Mouse (Mus musculus) cortical plate, adult 2 months (tissue): ENCODE results near the gene Anks1. TPM values are rescaled to one million over a fixed set of nuclear protein-coding genes. Genes with fewer than 3 reads are reported as not detected.
A peak's percentile ranks its signal among the peaks of the same experiment; 100 is the strongest.

Experiments
- H3K27ac ChIP-seq: fragments of 200-500 bp; 2 replicates; pipeline ENCODE4 v1.5.1; 2012; ENCODE audit warnings: low read length, control low read depth, inconsistent platforms; ENCODE audit not compliant: insufficient read depth
- H3K4me1 ChIP-seq: fragments of 200-500 bp; 2 replicates; pipeline ENCODE4 v1.6.1; 2011; ENCODE audit warnings: low read length; ENCODE audit not compliant: control insufficient read depth, insufficient read depth
- H3K4me3 ChIP-seq: fragments of 200-500 bp; 2 replicates; pipeline ENCODE4 v1.5.1; 2011; ENCODE audit warnings: mild to moderate bottlenecking, low read length, control low read depth; ENCODE audit not compliant: insufficient read depth
- CTCF ChIP-seq: fragments of 200-500 bp; IDR thresholded peaks from 2 replicates; pipeline ENCODE4 v1.5.1; 2011; ENCODE audit warnings: mild to moderate bottlenecking, control low read depth, low read length; ENCODE audit not compliant: insufficient read depth; ENCODE audit errors: extremely low read depth
- POLR2A ChIP-seq: fragments of 200-500 bp; IDR thresholded peaks from 2 replicates; pipeline ENCODE4 v1.6.1; 2011; ENCODE audit warnings: mild to moderate bottlenecking, low read length, control low read depth; ENCODE audit not compliant: insufficient read depth; ENCODE audit errors: extremely low read depth
- polyA plus RNA-seq: library from polyadenylated mRNA; depleted of rRNA; stranded (reverse); fragments of >200 nt; gene quantifications from 2 replicates; pipeline ENCODE4 v1.2.3, GENCODE M21; 2012

Gene Anks1
- polyA plus RNA-seq, 1 experiment, result 39.8 TPM

- H3K4me1 ChIP-seq, result no peaks in the 10 kb centered on the region
- H3K4me3 ChIP-seq, result no peak overlapping the region
- H3K27ac ChIP-seq, result no peak overlapping the region
- TF ChIP-seq CTCF (no peak), POLR2A (no peak)
Measured at GRCm38 (mm10) chr17:27886499-27887210, 22.5 kb upstream of the Anks1 start.

DNA sequence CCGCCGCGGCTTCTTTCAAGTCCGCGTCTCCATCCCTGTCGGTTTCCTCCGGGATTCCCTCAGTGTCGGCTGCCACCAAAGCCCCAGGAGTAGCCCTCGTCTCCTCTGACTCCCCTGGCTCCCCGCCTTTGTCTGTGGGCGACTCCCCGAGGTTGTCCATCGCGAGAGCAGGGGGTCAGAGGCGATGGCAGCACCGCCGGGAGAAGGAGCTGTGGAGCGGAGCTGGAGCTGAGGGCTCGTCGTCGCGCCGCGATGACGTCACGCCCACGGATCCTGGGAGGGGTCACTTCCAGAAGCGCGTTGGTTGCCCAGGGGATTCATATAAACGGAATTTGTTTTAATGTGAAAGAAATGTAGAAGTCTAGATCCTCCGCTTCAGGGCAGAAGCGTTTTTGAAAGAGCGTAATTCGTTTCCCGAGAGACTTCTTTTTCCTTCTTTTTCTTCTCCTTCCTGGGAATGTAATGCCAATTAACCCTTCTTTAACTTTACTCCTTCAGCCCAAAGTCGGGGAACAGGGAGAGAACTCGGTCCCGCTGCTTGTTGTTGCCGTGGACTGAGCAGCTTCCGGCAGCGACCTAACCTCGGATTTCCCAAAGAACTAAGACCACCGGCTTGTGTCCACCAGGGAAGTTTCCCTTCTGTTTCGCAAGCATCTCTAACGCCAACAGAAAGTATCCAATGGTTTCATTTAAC, 1.4 kb upstream of the Anks1 start:
- Histone ChIP-seq H3K4me1 (peaks cover 2% of the 10 kb centered on the region), H3K27ac (no peak overlapping the region), H3K4me3 (peak overlapping the region; percentile 88)
- TF ChIP-seq POLR2A (peak; percentile 63; the same call in 1 of the 2 replicates), CTCF (no peak)

GRCm38 (mm10) chr17:27908206-27908887, 759 bp upstream of the Anks1 start:
- no peak for TF ChIP-seq CTCF
- TF ChIP-seq POLR2A, result no peak
- peak overlapping the region; percentile 88 for H3K4me3 ChIP-seq
- no peak overlapping the region for H3K27ac ChIP-seq
- peaks cover 2% of the 10 kb centered on the region for H3K4me1 ChIP-seq

- Histone ChIP-seq H3K4me1 (peaks cover 2% of the 10 kb centered on the region), H3K27ac (peak within 1 kb of the TSS; percentile 93), H3K4me3 (peak within 1 kb of the TSS; percentile 54)
- TF ChIP-seq CTCF (no peak), POLR2A (no peak)
Measured at GRCm38 (mm10) chr17:27909622-27910500, 755 bp downstream of the Anks1 start, which contains the start of gene Taf11. Gene Taf11, minus strand, starts transcription at chr17:27909844.

DNA sequence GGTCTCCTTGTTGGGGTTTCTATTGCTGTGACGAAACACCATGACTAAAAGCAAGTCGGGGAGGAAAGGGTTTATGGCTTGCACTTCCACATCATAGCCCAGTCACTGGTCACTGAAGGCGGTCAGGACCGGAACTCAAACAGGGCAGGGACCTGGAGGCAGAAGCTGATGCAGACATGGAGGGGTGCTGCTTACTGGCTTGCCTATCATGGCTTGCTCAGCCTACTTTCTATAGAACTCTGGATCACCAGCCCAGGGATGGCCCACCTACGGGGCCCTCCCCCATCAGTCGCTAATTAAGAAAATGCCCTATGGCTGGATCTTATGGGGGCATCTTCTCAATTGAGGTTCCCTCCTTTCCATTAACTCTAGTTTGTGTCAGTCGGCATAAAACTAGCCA, 2.3 kb downstream of the Anks1 start:
- peaks cover 2% of the 10 kb centered on the region for H3K4me1 ChIP-seq

GRCm38 (mm10) chr17:27914742-27915141, 5.6 kb downstream of the Anks1 start:
- H3K4me1 ChIP-seq, result peaks cover 2% of the 10 kb centered on the region
- H3K4me3 ChIP-seq, result no peak overlapping the region
- no peak overlapping the region for H3K27ac ChIP-seq
- TF ChIP-seq POLR2A (no peak), CTCF (no peak)

More for the DNA sequence above, 2.3 kb downstream of the Anks1 start:
- Histone ChIP-seq H3K4me3 (no peak overlapping the region), H3K27ac (no peak overlapping the region)
- TF ChIP-seq POLR2A (no peak), CTCF (no peak)

GRCm38 (mm10) chr17:27916366-27916765, 7.3 kb downstream of the Anks1 start:
- Histone ChIP-seq H3K4me3 (no peak overlapping the region), H3K27ac (no peak overlapping the region), H3K4me1 (no peaks in the 10 kb centered on the region)
- TF ChIP-seq CTCF (no peak), POLR2A (no peak)

DNA sequence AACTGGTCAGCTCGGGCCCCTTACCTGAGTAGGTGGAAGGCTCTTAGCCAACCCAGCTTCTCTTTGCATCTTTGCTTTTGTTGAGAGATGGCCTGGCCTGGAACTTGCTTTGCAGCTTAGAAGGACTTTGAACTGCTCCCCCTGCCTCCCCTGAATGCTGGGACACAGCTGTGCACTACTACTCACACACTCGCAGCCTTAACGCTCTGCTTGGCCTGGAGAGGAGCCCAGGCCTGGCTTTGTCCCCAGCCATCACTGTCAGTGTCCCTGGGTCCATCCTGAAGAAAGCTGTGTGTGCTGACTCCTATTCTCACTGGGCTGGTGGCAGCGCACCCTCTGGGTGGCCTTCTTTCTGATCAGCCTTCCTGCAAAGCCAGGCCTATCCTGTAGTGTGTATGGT, 11.6 kb downstream of the Anks1 start:
- Histone ChIP-seq H3K4me1 (0 out of 2 replicates have a peak, but pooled peaks cover under 1% of the 10 kb centered on the region), H3K4me3 (no peak overlapping the region), H3K27ac (no peak overlapping the region)
- no peak for TF ChIP-seq POLR2A
- TF ChIP-seq CTCF, result no peak
